Mouse (Mus musculus) neural tube, embryonic 13.5 days (tissue): ENCODE results near the gene Elane. TPM values are rescaled to one million over a fixed set of nuclear protein-coding genes. Genes with fewer than 3 reads are reported as not detected.

Experiments used
- ATAC-seq: fragments of 200-750 bp; cut with Nextera tagmentation; 2 replicates; pipeline ENCODE4 v1.8.0; 2017; ENCODE audit warnings: low read depth, mild to moderate bottlenecking, moderate TSS enrichment, moderate library complexity
- H3K27ac ChIP-seq: fragments of 300-500 bp; sonication (generic); replicated peaks from 2 replicates; pipeline ENCODE4 v1.5.1; 2015; ENCODE audit warnings: moderate library complexity, mild to moderate bottlenecking, inconsistent platforms
- H3K27me3 ChIP-seq: fragments of 300-500 bp; sonication (generic); 2 replicates; pipeline ENCODE4 v1.6.1; 2015; ENCODE audit warnings: mild to moderate bottlenecking, inconsistent platforms
- H3K36me3 ChIP-seq: fragments of 300-500 bp; sonication (generic); 2 replicates; pipeline ENCODE4 v1.6.1; 2015; ENCODE audit warnings: mild to moderate bottlenecking, inconsistent platforms
- H3K4me1 ChIP-seq: fragments of 300-500 bp; sonication (generic); replicated peaks from 2 replicates; pipeline ENCODE4 v1.6.1; 2015; ENCODE audit warnings: inconsistent platforms
- H3K4me2 ChIP-seq: fragments of 300-500 bp; sonication (generic); 2 replicates; pipeline ENCODE4 v1.6.1; 2015; ENCODE audit warnings: inconsistent platforms, mild to moderate bottlenecking, moderate library complexity
- H3K4me3 ChIP-seq: fragments of 300-500 bp; sonication (generic); 2 replicates; pipeline ENCODE4 v1.5.1; 2015; ENCODE audit warnings: mild to moderate bottlenecking, inconsistent platforms
- H3K9ac ChIP-seq: fragments of 300-500 bp; sonication (generic); 2 replicates; pipeline ENCODE4 v1.6.1; 2015; ENCODE audit warnings: moderate library complexity, mild to moderate bottlenecking, inconsistent platforms
- H3K9me3 ChIP-seq: fragments of 300-500 bp; sonication (generic); 2 replicates; pipeline ENCODE4 v1.6.1; 2016; ENCODE audit warnings: inconsistent platforms
- WGBS: fragments of 180-500 bp; shearing (Covaris S2); methylation state at CpG from one replicate; pipeline ENCODE4 v1.1.7; 2015; 5-methylcytosine and 5-hydroxymethylcytosine counted together
- polyA plus RNA-seq: library from polyadenylated mRNA; unstranded; fragments of >200 nt; fragmentation: Nextera tagmentation; extraction: Ambion mirVana; gene quantifications from 2 replicates; pipeline ENCODE4 v1.2.1, GENCODE M21; 2015

Elane gene
- 0.67 TPM in 1 of 2 replicates, not detected in the other for polyA plus RNA-seq

DNA sequence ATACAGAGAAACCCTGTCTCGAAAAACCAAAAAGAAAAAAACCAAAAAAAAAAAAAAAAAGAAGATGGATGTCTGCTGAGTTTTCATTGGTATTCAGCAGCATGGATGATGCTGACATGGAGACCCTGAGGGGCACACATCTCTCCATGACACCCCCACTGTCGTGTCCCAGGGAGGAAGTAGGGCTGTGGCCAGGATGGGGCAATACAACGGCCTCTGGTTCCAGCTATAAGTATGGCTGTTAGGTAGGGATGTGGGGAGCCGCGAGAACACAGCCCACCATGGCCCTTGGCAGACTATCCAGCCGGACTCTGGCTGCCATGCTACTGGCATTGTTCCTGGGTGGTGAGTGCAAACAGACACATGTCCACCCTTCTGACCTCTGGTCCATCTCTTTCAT is at the start of gene Elane:
Elane (plus strand) TSS at position 194 of the 400 bp plus-strand sequence.
- peaks cover 24% of the 10 kb centered on the region for H3K27me3 ChIP-seq
- H3K4me1 ChIP-seq = peaks cover 21% of the 10 kb centered on the region
- WGBS = 81% methylated on average over 6 of the region's 6 CpGs
- H3K27ac ChIP-seq = no peak within 1 kb of the TSS
- no peak for ATAC-seq
- H3K9ac ChIP-seq = no peak within 1 kb of the TSS
- H3K4me2 ChIP-seq = no peak within 1 kb of the TSS
- no peaks in the 10 kb centered on the region for H3K9me3 ChIP-seq
- no peak within 1 kb of the TSS for H3K4me3 ChIP-seq
- no peaks in the 10 kb centered on the region for H3K36me3 ChIP-seq

- H3K36me3 ChIP-seq = no peaks in the 10 kb centered on the region
- no peak overlapping the region for H3K9ac ChIP-seq
- no peak overlapping the region for H3K27ac ChIP-seq
- H3K27me3 ChIP-seq = no peaks in the 10 kb centered on the region
- H3K4me1 ChIP-seq = peaks cover 17% of the 10 kb centered on the region
- no peak for ATAC-seq
- H3K4me2 ChIP-seq = no peak overlapping the region
- H3K9me3 ChIP-seq = no peaks in the 10 kb centered on the region
- 97% methylated on average over 3 of the region's 3 CpGs for WGBS
- no peak overlapping the region for H3K4me3 ChIP-seq
Observed at GRCm38 (mm10) chr10:79836918-79837317, 49.1 kb upstream of the Elane start.

- no peak overlapping the region for H3K27ac ChIP-seq
- H3K9ac ChIP-seq = no peak overlapping the region
- no peak for ATAC-seq
- H3K36me3 ChIP-seq = no peaks in the 10 kb centered on the region
- H3K4me2 ChIP-seq = no peak overlapping the region
- H3K4me3 ChIP-seq = no peak overlapping the region
- no peaks in the 10 kb centered on the region for H3K9me3 ChIP-seq
- no peaks in the 10 kb centered on the region for H3K27me3 ChIP-seq
- WGBS = 75% methylated on average over 2 of the region's 2 CpGs
- peaks cover 29% of the 10 kb centered on the region for H3K4me1 ChIP-seq
Observed at GRCm38 (mm10) chr10:79838151-79838550, 47.9 kb upstream of the Elane start.

DNA sequence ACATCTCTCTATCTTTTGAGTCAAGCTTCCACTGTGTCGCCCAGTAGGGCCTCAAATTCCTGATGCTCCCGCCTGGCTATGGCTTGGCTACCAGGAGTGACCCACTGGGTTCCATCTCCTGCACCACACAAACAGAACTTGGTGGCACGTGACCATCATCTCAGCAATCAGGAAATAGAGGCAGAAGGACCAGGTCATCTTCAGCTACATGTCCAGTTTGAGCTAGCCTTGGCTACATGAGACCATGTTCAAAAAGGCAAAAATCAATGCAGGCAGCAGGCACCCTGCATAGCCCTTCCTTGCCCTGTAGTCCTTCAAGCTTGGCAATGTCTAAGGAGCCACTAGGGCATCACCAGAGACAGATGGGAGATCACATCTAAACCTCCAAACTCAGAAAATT is 46.0 kb upstream of the Elane start:
- no peak for ATAC-seq
- H3K36me3 ChIP-seq = no peaks in the 10 kb centered on the region
- H3K4me3 ChIP-seq = no peak overlapping the region
- 88% methylated on average over 3 of the region's 3 CpGs for WGBS
- H3K27me3 ChIP-seq = no peaks in the 10 kb centered on the region
- H3K4me2 ChIP-seq = peak overlapping the region; percentile 61
- H3K27ac ChIP-seq = peak overlapping the region; percentile 84
- peaks cover 38% of the 10 kb centered on the region for H3K4me1 ChIP-seq
- H3K9me3 ChIP-seq = no peaks in the 10 kb centered on the region
- 0 out of 2 replicates have a peak overlapping the region, but pooled peaks have one; percentile 70 for H3K9ac ChIP-seq

DNA sequence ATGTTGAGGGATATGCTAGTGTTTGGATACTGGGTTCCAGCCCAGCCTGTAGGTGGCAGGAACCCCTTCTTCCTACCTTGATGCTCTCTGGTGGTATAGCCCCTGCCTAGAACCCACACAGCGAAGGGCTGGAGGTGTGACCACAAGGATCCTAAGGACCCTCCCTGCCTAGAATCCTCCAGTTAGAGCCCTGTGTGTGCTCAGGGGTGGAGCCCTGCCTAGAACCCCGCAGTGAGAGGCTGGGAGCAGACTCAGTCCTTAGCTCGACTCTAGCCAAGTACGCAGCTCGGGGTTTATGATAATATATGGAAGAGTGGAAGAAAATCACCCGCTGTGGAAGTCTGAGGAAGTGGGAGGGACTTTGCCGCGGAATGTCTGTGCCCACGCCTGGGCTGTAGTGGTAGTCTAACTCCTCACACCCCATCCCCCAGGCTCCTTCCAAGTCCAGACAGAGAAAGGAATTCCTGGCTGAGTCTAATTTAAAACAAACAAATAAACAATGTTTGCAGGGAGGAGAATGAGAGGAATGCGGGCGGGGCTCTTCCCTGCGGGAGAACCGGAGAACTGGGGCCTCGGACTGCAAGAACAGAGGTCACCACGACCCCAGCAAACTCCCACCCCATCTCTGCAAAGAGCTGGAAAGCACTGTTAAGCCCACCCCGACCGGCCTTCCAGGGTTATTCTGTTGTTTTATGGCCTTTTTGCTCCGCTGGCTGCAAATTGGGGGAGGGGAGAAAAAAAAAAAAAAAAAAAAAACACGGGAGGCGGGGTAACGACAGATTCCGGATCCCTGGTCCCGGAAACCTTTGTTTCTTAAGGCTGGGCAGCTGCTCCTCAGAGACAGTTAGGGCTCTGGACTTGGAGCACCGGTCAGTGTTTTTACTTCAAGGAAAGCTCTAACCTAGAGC is 45.1 kb upstream of the Elane start:
- Histone ChIP-seq H3K4me3 (peak overlapping the region; percentile 31), H3K9me3 (no peaks in the 10 kb centered on the region), H3K4me1 (peaks cover 38% of the 10 kb centered on the region), H3K27me3 (no peaks in the 10 kb centered on the region), H3K36me3 (no peaks in the 10 kb centered on the region), H3K27ac (peak overlapping the region; percentile 84), H3K4me2 (peak overlapping the region; percentile 61), H3K9ac (peak overlapping the region; percentile 70)
- under 1% methylated on average over 24 of the region's 24 CpGs for WGBS
- ATAC-seq = peak; percentile 84

- Histone ChIP-seq H3K4me3 (no peak overlapping the region), H3K9me3 (no peaks in the 10 kb centered on the region), H3K27me3 (no peaks in the 10 kb centered on the region), H3K9ac (0 out of 2 replicates have a peak overlapping the region, but pooled peaks have one; percentile 22), H3K36me3 (no peaks in the 10 kb centered on the region), H3K4me2 (no peak overlapping the region), H3K27ac (peak overlapping the region; percentile 49; the same call in 1 of the 2 replicates), H3K4me1 (peaks cover 38% of the 10 kb centered on the region)
- no peak for ATAC-seq
- 68% methylated on average over 3 of the region's 3 CpGs for WGBS
Observed at GRCm38 (mm10) chr10:79842322-79842721, 43.7 kb upstream of the Elane start.

- no peak for ATAC-seq
- WGBS = 45% methylated on average over 6 of the region's 6 CpGs
- 0 out of 2 replicates have a peak overlapping the region, but pooled peaks have one; percentile 7 for H3K27ac ChIP-seq
Observed at GRCm38 (mm10) chr10:79843476-79843875, 42.6 kb upstream of the Elane start.

DNA sequence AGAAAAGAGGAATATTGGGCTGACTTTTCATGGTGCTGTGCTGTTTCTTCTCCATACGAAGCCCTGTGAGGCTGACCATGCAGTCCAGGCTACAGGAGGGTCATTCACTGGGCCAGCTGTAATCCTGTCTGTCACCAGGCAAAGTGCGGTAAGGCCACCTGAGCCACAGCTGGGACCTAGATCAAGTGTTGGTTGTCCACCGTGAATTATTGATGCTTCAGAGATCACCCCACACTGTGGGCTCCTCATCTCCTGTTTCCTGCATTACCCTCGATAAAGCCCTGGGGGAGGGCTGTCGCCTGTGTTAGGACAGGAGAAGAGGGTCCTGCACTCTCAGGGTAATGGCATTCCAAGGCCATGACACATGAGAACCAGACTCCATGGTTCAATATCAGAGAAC is 39.5 kb upstream of the Elane start:
- WGBS = 72% methylated on average over 5 of the region's 5 CpGs
- Histone ChIP-seq H3K4me2 (no peak overlapping the region), H3K9ac (no peak overlapping the region), H3K27ac (no peak overlapping the region), H3K36me3 (no peaks in the 10 kb centered on the region), H3K4me1 (peaks cover 29% of the 10 kb centered on the region), H3K27me3 (no peaks in the 10 kb centered on the region), H3K4me3 (no peak overlapping the region), H3K9me3 (no peaks in the 10 kb centered on the region)
- ATAC-seq = no peak

More at GRCm38 (mm10) chr10:79843476-79843875, 42.6 kb upstream of the Elane start:
- H3K4me2 ChIP-seq = no peak overlapping the region
- no peaks in the 10 kb centered on the region for H3K27me3 ChIP-seq
- no peaks in the 10 kb centered on the region for H3K9me3 ChIP-seq
- peaks cover 38% of the 10 kb centered on the region for H3K4me1 ChIP-seq
- no peaks in the 10 kb centered on the region for H3K36me3 ChIP-seq
- no peak overlapping the region for H3K9ac ChIP-seq
- H3K4me3 ChIP-seq = no peak overlapping the region

GRCm38 (mm10) chr10:79849941-79850628 is 36.0 kb upstream of the Elane start:
- Histone ChIP-seq H3K4me2 (no peak overlapping the region), H3K4me1 (peaks cover 26% of the 10 kb centered on the region), H3K36me3 (no peaks in the 10 kb centered on the region), H3K9ac (no peak overlapping the region; the same call in 1 of the 2 replicates), H3K9me3 (no peaks in the 10 kb centered on the region), H3K27ac (no peak overlapping the region), H3K4me3 (no peak overlapping the region), H3K27me3 (no peaks in the 10 kb centered on the region)
- WGBS = 91% methylated on average over 8 of the region's 8 CpGs
- ATAC-seq = no peak

GRCm38 (mm10) chr10:79851653-79852052 is 34.4 kb upstream of the Elane start:
- H3K9ac ChIP-seq = peak overlapping the region; percentile 80
- H3K4me2 ChIP-seq = peak overlapping the region; percentile 72

GRCm38 (mm10) chr10:79852107-79852789 is 33.8 kb upstream of the Elane start:
- ATAC-seq = no peak
- 55% methylated on average over 9 of the region's 9 CpGs for WGBS
- peak overlapping the region; percentile 99 for H3K27ac ChIP-seq
- H3K9ac ChIP-seq = peak overlapping the region; percentile 80
- peak overlapping the region; percentile 70 for H3K4me3 ChIP-seq
- H3K9me3 ChIP-seq = no peaks in the 10 kb centered on the region
- peaks cover 10% of the 10 kb centered on the region for H3K36me3 ChIP-seq
- peak overlapping the region; percentile 72 for H3K4me2 ChIP-seq
- H3K27me3 ChIP-seq = no peaks in the 10 kb centered on the region
- H3K4me1 ChIP-seq = peaks cover 45% of the 10 kb centered on the region

More at GRCm38 (mm10) chr10:79851653-79852052, 34.4 kb upstream of the Elane start:
- peaks cover 4% of the 10 kb centered on the region; the same call in 1 of the 2 replicates for H3K36me3 ChIP-seq
- H3K9me3 ChIP-seq = no peaks in the 10 kb centered on the region
- peaks cover 39% of the 10 kb centered on the region for H3K4me1 ChIP-seq
- H3K27me3 ChIP-seq = no peaks in the 10 kb centered on the region
- peak overlapping the region; percentile 99 for H3K27ac ChIP-seq
- WGBS = 72% methylated on average over 3 of the region's 3 CpGs
- H3K4me3 ChIP-seq = 0 out of 2 replicates have a peak overlapping the region, but pooled peaks have one; percentile 70
- ATAC-seq = no peak
